Mouse (Mus musculus) liver, postnatal 0 days (tissue): ENCODE results near the gene Esm1.

ENCODE experiments used
- CTCF ChIP-seq: sonication (generic); IDR thresholded peaks from 2 replicates; pipeline ENCODE4 v1.5.1; 2016; ENCODE audit warnings: antibody characterized with exemption, low read depth
- EP300 ChIP-seq: IDR thresholded peaks from 2 replicates; pipeline ENCODE4 v1.6.1; 2016; ENCODE audit warnings: antibody characterized with exemption, low read depth, mild to moderate bottlenecking

- no peak for TF ChIP-seq CTCF
- no peak for TF ChIP-seq EP300
These were observed 16.4 kb downstream of the Esm1 start, which contains the start of gene Gzmk for GRCm38 (mm10) chr13:113225811-113226210.
